Mouse (Mus musculus): ENCODE measurements at regions not wholly inside any gene's neighbourhood (a gene's known extent, or its start where the extent isn't known, plus 50 kb on each side); places are given as distances from the start of the nearest gene placed in this dataset.

GRCm38 (mm10) chr15:69632306-69632705, 3131.6 kb upstream of the Lrrc6 start:
- no peak overlapping the region for H3K27ac ChIP-seq (ENCODE audit: low read length)
- no peak for ATAC-seq (replicated peaks; ENCODE audit: extremely low read depth, insufficient read depth, low FRiP score)

GRCm38 (mm10) chr15:69617998-69618397, 3117.3 kb upstream of the Lrrc6 start:
- no peaks in the 10 kb centered on the region for H3K36me3 ChIP-seq (ENCODE audit: control insufficient read depth, insufficient read depth)

More at GRCm38 (mm10) chr15:69632306-69632705, 3131.6 kb upstream of the Lrrc6 start:
- Histone ChIP-seq H3K9me3 (replicated peaks; ENCODE audit: control insufficient read depth, low read length) (no peaks in the 10 kb centered on the region), H3K36me3 (ENCODE audit: control insufficient read depth, insufficient read depth) (no peaks in the 10 kb centered on the region), H3K9ac (ENCODE audit: low read length) (no peak overlapping the region), H3K4me2 (ENCODE audit: low read depth, low read length) (no peak overlapping the region), H3K4me1 (ENCODE audit: control insufficient read depth, insufficient read depth, low read length) (no peaks in the 10 kb centered on the region), H3K27me3 (ENCODE audit: control insufficient read depth, insufficient read depth, low read length) (no peaks in the 10 kb centered on the region), H3K4me3 (ENCODE audit: low read length) (no peak overlapping the region)

DNA sequence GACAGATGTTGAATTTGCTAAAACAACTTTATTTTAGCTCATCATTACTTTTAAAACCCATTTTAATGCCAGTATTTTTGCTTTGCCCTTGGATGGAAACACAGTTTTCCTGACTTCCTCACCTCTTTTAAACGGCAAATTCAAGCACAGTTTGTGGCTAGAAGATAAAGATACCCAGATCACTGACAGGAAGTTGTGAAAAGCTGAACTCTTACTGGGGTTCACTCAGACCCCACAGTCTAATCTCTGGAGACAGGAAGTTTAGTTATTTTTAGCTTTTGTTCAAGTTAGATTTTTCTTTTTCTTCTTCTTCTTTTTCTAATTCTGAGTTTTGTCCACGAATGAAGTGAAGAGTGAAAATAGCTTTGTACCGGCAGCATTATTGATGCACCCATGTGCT, 3113.3 kb upstream of the Lrrc6 start:
- no peak overlapping the region for H3K4me3 ChIP-seq (ENCODE audit: low read length)
- no peaks in the 10 kb centered on the region for H3K27me3 ChIP-seq (ENCODE audit: control insufficient read depth, insufficient read depth, low read length)
- H3K27ac ChIP-seq (ENCODE audit: low read length), result no peak overlapping the region
- no peaks in the 10 kb centered on the region; the same call in 1 of the 2 replicates for H3K4me1 ChIP-seq (ENCODE audit: control insufficient read depth, insufficient read depth, low read length)
- no peak for ATAC-seq (replicated peaks; ENCODE audit: extremely low read depth, insufficient read depth, low FRiP score)
- H3K9ac ChIP-seq (ENCODE audit: low read length), result no peak overlapping the region
- H3K9me3 ChIP-seq (replicated peaks; ENCODE audit: control insufficient read depth, low read length), result no peaks in the 10 kb centered on the region
- H3K36me3 ChIP-seq (ENCODE audit: control insufficient read depth, insufficient read depth), result no peaks in the 10 kb centered on the region
- 44% methylated on average over 3 of the region's 3 CpGs for WGBS
- H3K4me2 ChIP-seq (ENCODE audit: low read depth, low read length), result no peak overlapping the region

More at GRCm38 (mm10) chr15:69617998-69618397, 3117.3 kb upstream of the Lrrc6 start:
- H3K9ac ChIP-seq (ENCODE audit: low read length), result no peak overlapping the region
- H3K27ac ChIP-seq (ENCODE audit: low read length), result no peak overlapping the region
- no peak for ATAC-seq (replicated peaks; ENCODE audit: extremely low read depth, insufficient read depth, low FRiP score)
- H3K4me2 ChIP-seq (ENCODE audit: low read depth, low read length), result no peak overlapping the region
- no peaks in the 10 kb centered on the region; the same call in 1 of the 2 replicates for H3K4me1 ChIP-seq (ENCODE audit: control insufficient read depth, insufficient read depth, low read length)
- H3K9me3 ChIP-seq (replicated peaks; ENCODE audit: control insufficient read depth, low read length), result no peaks in the 10 kb centered on the region
- no peaks in the 10 kb centered on the region for H3K27me3 ChIP-seq (ENCODE audit: control insufficient read depth, insufficient read depth, low read length)
- no peak overlapping the region for H3K4me3 ChIP-seq (ENCODE audit: low read length)
- 70% methylated on average over 2 of the region's 2 CpGs for WGBS

DNA sequence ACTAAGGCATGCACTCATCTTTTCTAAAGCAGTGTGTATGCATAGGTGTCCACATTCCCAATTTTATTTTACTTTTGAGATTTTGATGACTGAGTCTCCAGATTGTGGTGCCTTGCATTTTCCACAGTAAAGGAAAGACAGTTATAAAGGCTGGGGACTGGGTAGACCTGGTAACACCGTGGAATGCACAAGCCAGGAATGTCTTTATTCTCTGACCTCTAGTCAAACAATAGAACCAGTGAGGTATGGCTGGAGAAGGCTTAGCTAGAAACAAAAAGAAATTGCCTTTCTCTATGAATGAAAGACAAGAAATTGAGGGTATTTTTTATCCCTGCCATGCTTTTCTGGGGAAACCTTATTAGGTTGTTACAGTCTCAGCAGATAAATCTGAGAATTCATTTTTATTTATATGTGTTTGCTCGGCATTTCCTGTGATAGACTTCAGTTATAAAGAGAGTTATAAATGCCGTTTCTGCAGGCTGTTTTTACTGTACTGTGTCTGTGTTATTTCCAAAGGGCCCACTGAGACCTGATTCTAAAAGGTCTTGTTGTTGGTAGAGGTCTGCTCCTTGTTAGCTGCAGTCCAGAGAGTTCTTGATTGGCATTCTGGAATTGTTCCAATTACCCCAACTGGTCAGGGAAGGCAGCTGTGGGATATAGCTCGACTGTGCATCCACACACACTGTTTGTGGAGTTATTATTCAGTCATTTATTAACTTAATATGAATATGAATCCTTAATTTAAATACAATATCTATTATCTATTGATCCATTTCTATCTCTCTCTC, 3090.7 kb upstream of the Lrrc6 start:
- WGBS, result 37% methylated on average over 4 of the region's 4 CpGs
- Histone ChIP-seq H3K4me3 (ENCODE audit: low read length) (no peak overlapping the region), H3K27me3 (ENCODE audit: control insufficient read depth, insufficient read depth, low read length) (no peaks in the 10 kb centered on the region), H3K27ac (ENCODE audit: low read length) (no peak overlapping the region), H3K4me2 (ENCODE audit: low read depth, low read length) (no peak overlapping the region), H3K9me3 (replicated peaks; ENCODE audit: control insufficient read depth, low read length) (no peaks in the 10 kb centered on the region), H3K36me3 (ENCODE audit: control insufficient read depth, insufficient read depth) (no peaks in the 10 kb centered on the region), H3K9ac (ENCODE audit: low read length) (no peak overlapping the region), H3K4me1 (ENCODE audit: control insufficient read depth, insufficient read depth, low read length) (no peaks in the 10 kb centered on the region)
- no peak for ATAC-seq (replicated peaks; ENCODE audit: extremely low read depth, insufficient read depth, low FRiP score)

GRCm38 (mm10) chr15:69588084-69588483, 3087.4 kb upstream of the Lrrc6 start:
- Histone ChIP-seq H3K4me1 (ENCODE audit: control insufficient read depth, insufficient read depth, low read length) (no peaks in the 10 kb centered on the region), H3K4me3 (ENCODE audit: low read length) (no peak overlapping the region), H3K36me3 (ENCODE audit: control insufficient read depth, insufficient read depth) (no peaks in the 10 kb centered on the region), H3K27me3 (ENCODE audit: control insufficient read depth, insufficient read depth, low read length) (no peaks in the 10 kb centered on the region), H3K9me3 (replicated peaks; ENCODE audit: control insufficient read depth, low read length) (no peaks in the 10 kb centered on the region), H3K4me2 (ENCODE audit: low read depth, low read length) (no peak overlapping the region), H3K27ac (ENCODE audit: low read length) (no peak overlapping the region), H3K9ac (ENCODE audit: low read length) (no peak overlapping the region)
- 66% methylated on average over 5 of the region's 5 CpGs for WGBS
- no peak for ATAC-seq (replicated peaks; ENCODE audit: extremely low read depth, insufficient read depth, low FRiP score)

DNA sequence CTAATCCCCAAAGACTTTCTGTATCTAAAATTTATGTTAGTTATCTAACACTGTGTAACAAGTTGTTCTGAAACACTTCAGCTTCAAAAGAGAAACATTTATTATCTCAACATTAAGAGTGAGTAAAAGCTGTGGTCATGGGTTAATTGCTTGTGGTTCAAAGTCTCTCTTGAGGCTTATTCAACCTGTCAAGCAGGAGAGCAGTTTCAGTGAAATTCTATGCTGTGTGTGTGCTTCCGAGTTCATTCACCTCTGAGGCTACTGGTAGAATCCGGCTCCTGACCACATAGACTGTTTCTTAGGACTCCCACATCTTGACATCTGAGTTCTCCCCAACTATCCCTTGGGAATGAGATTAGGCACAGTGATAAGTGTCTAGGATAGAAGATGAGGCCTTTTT, 3076.0 kb upstream of the Lrrc6 start:
- no peak overlapping the region for H3K4me2 ChIP-seq (ENCODE audit: low read depth, low read length)
- no peaks in the 10 kb centered on the region for H3K36me3 ChIP-seq (ENCODE audit: control insufficient read depth, insufficient read depth)
- H3K27ac ChIP-seq (ENCODE audit: low read length), result no peak overlapping the region
- 49% methylated on average over 2 of the region's 2 CpGs for WGBS
- no peak for ATAC-seq (replicated peaks; ENCODE audit: extremely low read depth, insufficient read depth, low FRiP score)
- H3K9ac ChIP-seq (ENCODE audit: low read length), result no peak overlapping the region
- no peaks in the 10 kb centered on the region for H3K4me1 ChIP-seq (ENCODE audit: control insufficient read depth, insufficient read depth, low read length)
- no peak overlapping the region for H3K4me3 ChIP-seq (ENCODE audit: low read length)
- no peaks in the 10 kb centered on the region for H3K27me3 ChIP-seq (ENCODE audit: control insufficient read depth, insufficient read depth, low read length)
- H3K9me3 ChIP-seq (replicated peaks; ENCODE audit: control insufficient read depth, low read length), result no peaks in the 10 kb centered on the region

DNA sequence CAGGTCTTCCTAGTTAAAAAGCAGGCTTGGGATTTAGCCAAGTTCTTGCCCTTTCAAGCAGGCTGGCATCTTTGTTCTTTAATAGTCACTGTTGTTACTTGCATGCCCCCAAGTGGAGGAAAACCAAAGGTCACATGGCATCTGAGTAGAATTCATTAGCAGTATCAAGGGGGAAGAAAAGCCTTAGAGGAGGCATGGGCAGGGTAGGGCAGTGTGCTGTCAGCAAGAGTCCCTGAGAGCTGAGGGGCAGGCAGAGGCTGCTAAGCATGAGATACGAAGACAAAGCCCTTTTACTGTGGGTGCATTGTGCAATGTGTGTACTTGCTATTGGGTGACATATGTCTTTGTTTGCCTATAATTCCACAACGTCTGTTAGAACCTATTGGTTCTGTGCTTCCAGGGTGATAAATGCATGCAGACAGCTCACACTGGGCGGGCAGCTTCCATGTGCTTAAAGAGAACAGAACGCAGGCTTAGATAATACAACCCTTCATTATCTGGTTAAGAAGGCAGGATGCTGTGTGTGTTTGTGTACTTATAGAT, 3075.0 kb upstream of the Lrrc6 start:
- Histone ChIP-seq H3K4me3 (ENCODE audit: low read length) (no peak overlapping the region), H3K9me3 (replicated peaks; ENCODE audit: control insufficient read depth, low read length) (no peaks in the 10 kb centered on the region), H3K4me2 (ENCODE audit: low read depth, low read length) (no peak overlapping the region), H3K36me3 (ENCODE audit: control insufficient read depth, insufficient read depth) (no peaks in the 10 kb centered on the region), H3K4me1 (ENCODE audit: control insufficient read depth, insufficient read depth, low read length) (no peaks in the 10 kb centered on the region), H3K27me3 (ENCODE audit: control insufficient read depth, insufficient read depth, low read length) (no peaks in the 10 kb centered on the region), H3K9ac (ENCODE audit: low read length) (no peak overlapping the region), H3K27ac (ENCODE audit: low read length) (no peak overlapping the region)
- 34% methylated on average over 4 of the region's 4 CpGs for WGBS
- no peak for ATAC-seq (replicated peaks; ENCODE audit: extremely low read depth, insufficient read depth, low FRiP score)

DNA sequence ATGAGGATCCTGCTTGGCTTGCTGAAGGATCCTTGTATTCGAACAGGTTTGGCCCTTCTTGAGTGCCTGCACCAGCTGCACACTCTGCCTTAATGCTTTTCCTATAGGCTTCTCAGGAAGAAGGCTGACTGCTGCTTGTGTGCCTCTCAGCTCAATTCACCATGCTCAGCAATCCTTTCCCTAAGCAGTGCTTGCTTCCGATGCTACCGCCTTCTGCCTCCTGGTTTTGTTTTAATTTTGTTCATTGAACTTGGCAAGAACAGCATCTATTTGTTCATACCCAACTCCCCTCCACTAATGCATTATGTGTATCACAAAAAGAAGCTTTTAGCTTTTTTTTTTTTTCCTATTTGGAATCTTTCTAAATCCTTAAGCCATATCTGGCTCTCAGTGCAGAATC, 3053.5 kb upstream of the Lrrc6 start:
- H3K9me3 ChIP-seq (replicated peaks; ENCODE audit: control insufficient read depth, low read length), result no peaks in the 10 kb centered on the region
- H3K36me3 ChIP-seq (ENCODE audit: control insufficient read depth, insufficient read depth), result no peaks in the 10 kb centered on the region
- ATAC-seq (replicated peaks; ENCODE audit: extremely low read depth, insufficient read depth, low FRiP score), result no peak
- H3K4me3 ChIP-seq (ENCODE audit: low read length), result no peak overlapping the region
- H3K4me1 ChIP-seq (ENCODE audit: control insufficient read depth, insufficient read depth, low read length), result no peaks in the 10 kb centered on the region
- H3K27ac ChIP-seq (ENCODE audit: low read length), result no peak overlapping the region
- H3K4me2 ChIP-seq (ENCODE audit: low read depth, low read length), result no peak overlapping the region
- H3K27me3 ChIP-seq (ENCODE audit: control insufficient read depth, insufficient read depth, low read length), result no peaks in the 10 kb centered on the region
- no peak overlapping the region for H3K9ac ChIP-seq (ENCODE audit: low read length)
- 74% methylated on average over 3 of the region's 3 CpGs for WGBS

DNA sequence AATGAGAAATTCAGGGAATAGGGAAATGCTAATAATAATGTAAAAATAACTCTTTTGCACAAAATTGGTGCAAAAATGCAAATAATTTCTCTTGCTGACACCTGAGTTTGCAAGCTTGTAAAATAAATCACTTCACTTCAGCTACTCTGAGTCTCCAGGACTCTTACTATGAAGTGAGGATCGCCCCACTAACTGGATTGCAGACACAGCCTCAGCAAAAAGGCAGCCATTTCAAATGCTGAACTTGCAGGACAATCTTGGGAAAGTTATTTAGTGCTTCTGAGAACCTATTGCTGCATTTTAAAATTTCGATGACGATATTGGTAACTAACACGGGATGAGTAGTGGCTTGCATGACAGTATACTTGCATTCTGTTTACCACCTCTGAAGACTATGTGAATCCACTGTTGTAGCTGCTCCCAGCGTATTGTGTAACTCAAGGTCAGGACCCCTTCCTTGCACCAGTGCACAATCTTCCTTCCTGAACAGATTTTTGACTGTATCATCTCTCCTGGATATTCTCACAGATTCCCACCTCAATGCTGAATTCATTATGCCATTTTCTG, 3051.4 kb upstream of the Lrrc6 start:
- Histone ChIP-seq H3K4me2 (ENCODE audit: low read depth, low read length) (no peak overlapping the region), H3K4me3 (ENCODE audit: low read length) (no peak overlapping the region), H3K36me3 (ENCODE audit: control insufficient read depth, insufficient read depth) (no peaks in the 10 kb centered on the region), H3K27me3 (ENCODE audit: control insufficient read depth, insufficient read depth, low read length) (no peaks in the 10 kb centered on the region), H3K4me1 (ENCODE audit: control insufficient read depth, insufficient read depth, low read length) (no peaks in the 10 kb centered on the region), H3K9me3 (replicated peaks; ENCODE audit: control insufficient read depth, low read length) (no peaks in the 10 kb centered on the region), H3K27ac (ENCODE audit: low read length) (no peak overlapping the region), H3K9ac (ENCODE audit: low read length) (no peak overlapping the region)
- WGBS, result 79% methylated on average over 5 of the region's 5 CpGs
- ATAC-seq (replicated peaks; ENCODE audit: extremely low read depth, insufficient read depth, low FRiP score), result no peak

Data from heart, embryonic 16.5 days (tissue).